Mouse (Mus musculus) testis, adult 10 weeks (tissue): Measurements from ENCODE around the gene Bsdc1. TPM values are rescaled to one million over a fixed set of nuclear protein-coding genes. Genes with fewer than 3 reads are reported as not detected.

ENCODE experiments used
- polyA plus RNA-seq: library from polyadenylated mRNA; stranded (reverse); fragments of 350-450 nt; fragmentation: Illumina TruSeq; extraction: RNeasy Lipid Tissue Mini Kit (QIAGEN cat#74804); gene quantifications from one replicate; pipeline ENCODE4 v1.2.3, GENCODE M21; 2014; ENCODE audit warnings: low read depth, low replicate concordance

Gene Bsdc1
- polyA plus RNA-seq = 12.7 TPM

DNA sequence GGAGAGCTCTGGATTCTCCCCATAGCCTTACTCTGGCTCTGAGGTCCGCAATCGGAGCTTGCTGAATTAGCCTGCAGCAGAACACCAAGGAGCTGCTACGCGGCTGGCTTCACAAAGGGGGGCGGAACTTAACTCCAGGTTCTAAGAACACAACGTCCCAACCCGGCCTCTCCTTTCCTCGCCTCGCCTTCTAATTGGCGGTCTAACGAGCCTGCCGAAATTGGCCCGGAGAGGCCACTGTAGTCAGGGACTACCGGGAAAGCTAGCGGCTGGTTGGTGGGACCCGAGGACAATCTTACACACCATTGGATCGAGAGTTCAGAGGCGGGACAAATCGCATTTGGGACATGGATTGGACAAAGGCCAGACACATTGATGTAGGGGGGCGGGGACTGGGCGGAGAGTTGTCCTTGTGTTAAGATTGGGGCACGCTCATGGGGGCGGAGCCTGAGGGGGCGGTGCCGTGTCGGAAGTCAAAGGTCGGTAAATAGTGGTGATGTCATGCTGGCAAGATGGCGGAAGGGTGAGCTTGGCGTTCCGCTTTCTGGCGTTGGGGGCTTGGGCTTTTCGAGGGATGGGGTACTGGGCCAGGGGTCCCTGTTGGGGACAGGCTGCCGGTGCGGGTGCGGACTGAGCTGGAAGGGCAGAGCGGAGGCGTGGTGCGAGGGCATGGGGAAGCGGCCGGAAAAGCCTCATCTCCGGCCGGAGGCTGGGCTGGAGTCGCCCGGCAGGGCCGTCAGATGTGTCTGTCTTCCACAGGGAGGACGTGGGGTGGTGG, at the start of gene Bsdc1:
Gene Bsdc1, plus strand, starts transcription at position 399 of the 778 bp plus-strand sequence.

DNA sequence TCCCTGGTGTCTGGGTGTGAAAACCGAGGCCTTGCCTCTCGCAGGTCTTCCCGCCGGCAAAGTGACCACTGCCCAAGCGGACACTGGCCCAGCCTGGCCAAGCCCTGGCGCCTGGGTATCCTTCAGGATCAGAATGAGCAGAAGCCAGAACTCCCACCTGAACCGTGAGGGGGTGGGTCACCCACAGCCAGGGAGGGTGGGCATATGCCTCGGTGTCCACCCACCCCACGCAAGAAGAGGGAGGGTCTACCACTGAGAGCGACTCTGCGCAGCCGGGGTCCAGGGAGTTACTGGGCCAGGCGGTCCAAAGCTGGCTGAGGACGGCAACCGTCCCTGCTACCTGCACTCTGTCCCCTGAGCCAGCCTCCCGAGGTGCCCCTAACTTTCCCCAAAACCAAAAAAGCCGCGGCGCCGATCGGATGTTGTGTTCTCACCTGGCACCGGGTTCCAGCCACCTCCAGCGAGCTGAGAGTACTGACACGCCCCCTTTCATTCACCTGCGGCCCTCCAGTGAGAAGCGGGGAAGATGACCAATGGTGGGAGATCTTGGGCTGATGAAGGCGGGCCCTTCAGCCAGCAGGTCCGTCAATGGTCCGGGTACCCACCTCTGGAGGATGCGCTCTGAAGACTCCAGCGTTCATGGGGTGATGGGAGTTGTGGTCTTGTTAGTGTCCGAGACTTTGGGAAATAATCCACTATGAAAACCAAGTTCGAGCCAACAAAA, 20.9 kb upstream of the Bsdc1 start, which contains the start of gene Zbtb8b:
Gene Zbtb8b, minus strand, starts transcription at position 514 of the 724 bp plus-strand sequence.

DNA sequence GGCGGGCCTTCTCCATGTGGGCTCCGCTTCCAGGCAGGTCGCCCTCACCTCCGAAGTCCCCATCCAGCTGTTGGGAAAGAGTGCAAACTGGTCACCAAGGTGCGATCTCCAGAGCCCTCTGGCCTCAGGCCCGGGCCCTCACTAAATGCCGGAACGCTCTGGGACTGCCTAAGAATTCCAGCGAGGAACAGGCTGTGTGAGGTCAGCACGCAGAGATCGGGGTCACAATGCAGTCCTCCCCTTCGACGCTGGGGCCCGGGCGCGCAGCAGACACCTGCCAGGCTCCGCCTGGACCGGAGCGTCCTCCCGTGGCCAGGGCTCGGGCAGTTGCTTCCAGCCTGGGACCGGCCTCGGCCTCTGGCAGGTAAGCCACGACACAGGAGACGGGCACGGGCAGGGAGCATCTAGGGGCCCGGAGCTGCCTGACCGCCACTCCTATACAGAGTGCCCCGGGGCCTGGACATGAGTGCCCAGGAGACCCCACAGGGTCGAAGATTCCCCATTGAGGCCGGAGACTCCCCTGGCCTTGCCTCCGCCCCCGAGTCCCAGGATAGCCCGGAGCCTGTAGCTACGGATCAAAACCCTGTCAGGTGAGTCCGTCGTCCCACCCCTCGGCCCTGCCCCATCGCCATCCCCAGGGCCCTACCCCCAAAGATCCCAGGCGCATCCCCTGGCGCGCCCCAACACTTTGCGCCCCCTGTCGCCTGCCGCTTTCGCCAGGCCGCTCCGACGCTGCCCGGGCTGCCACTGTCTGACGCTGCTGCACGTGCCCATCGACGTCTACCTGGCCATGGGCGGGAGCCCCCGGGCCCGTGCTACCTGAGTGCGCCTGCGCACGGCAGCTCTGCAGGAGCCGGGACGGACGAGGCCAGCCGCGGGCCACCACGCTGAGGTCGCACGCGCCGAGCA, 29.8 kb downstream of the Bsdc1 start, which contains the start of the genes Tssk3 and Fam229a:
Gene Tssk3, minus strand, starts transcription at position 51 of the 909 bp plus-strand sequence.
Gene Fam229a, plus strand, starts transcription at position 219 of the 909 bp plus-strand sequence.

DNA sequence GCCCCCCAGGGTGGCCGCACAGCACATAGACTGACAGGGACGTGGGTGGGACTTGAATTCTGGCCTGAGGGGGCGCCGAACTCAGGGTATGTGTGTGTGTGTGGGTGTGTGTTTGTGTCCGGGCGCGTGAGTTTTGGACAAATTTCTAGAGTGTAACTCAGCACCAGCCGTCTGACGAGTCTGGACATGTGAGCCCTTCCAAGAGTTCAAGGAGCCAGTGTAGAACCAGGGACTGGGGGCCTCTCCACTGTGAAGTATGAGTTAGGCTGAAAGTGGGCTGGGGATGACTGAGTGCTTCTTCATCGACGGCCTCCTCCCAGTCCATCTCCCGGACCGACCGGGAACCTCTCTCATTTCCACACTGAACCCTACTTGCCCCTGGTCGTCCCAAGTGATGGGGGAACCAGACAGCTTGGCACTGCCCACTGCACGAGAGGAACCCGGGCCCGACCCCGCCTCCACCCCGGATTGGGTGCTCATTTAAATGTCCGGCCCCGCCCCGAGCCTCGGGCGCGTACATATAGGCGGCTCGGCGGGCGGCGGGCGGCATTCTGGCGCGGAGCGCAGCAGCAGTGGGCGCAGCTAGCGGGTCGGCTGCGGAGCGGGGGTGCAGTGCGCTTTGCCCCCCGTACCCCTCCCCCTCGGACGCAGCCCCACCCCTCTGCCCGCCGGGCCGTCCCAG, 51.8 kb downstream of the Bsdc1 start, which contains the start of gene Marcksl1:
Gene Marcksl1, plus strand, starts transcription at position 496 of the 682 bp plus-strand sequence.

Other genes starting within 250 kb of the Bsdc1 start
- gene C77080, start 200.2 kb upstream of the Bsdc1 start, polyA plus RNA-seq = 0.06 TPM
- 0.35 TPM for gene Sync, start 174.0 kb upstream of the Bsdc1 start, polyA plus RNA-seq
- 172 TPM for gene Rbbp4, start 126.2 kb upstream of the Bsdc1 start, polyA plus RNA-seq
- gene Zbtb8os, start 125.9 kb upstream of the Bsdc1 start, polyA plus RNA-seq = 79.2 TPM
- gene Zbtb8a, start 83.5 kb upstream of the Bsdc1 start, polyA plus RNA-seq = 1.0 TPM
- 1.9 TPM for gene Zbtb8b, start 20.7 kb upstream of the Bsdc1 start, polyA plus RNA-seq
- gene Tssk3, start 29.4 kb downstream of the Bsdc1 start, polyA plus RNA-seq = 76.5 TPM
- gene Fam229a, start 29.6 kb downstream of the Bsdc1 start, polyA plus RNA-seq = not detected
- 80.2 TPM for gene Marcksl1, start 52.0 kb downstream of the Bsdc1 start, polyA plus RNA-seq
- 125 TPM for gene Hdac1, start 81.1 kb downstream of the Bsdc1 start, polyA plus RNA-seq
- 0.55 TPM for gene Lck, start 112.1 kb downstream of the Bsdc1 start, polyA plus RNA-seq
- not detected for gene Fam167b, start 117.0 kb downstream of the Bsdc1 start, polyA plus RNA-seq
- gene Eif3i, start 139.1 kb downstream of the Bsdc1 start, polyA plus RNA-seq = 18.7 TPM
- gene Tmem234, start 139.1 kb downstream of the Bsdc1 start, polyA plus RNA-seq = 20.7 TPM
- gene Dcdc2b, start 152.7 kb downstream of the Bsdc1 start, polyA plus RNA-seq = not detected
- gene Iqcc, start 157.5 kb downstream of the Bsdc1 start, polyA plus RNA-seq = 11.5 TPM
- gene Ccdc28b, start 162.4 kb downstream of the Bsdc1 start, polyA plus RNA-seq = 1.8 TPM
- 6.8 TPM for gene Txlna, start 179.5 kb downstream of the Bsdc1 start, polyA plus RNA-seq
- 296 TPM for gene Kpna6, start 211.2 kb downstream of the Bsdc1 start, polyA plus RNA-seq
- 5.2 TPM for gene Tmem39b, start 235.3 kb downstream of the Bsdc1 start, polyA plus RNA-seq